19 mouse cellular contexts compared by ENCODE assay signal in the genomic region with DNA sequence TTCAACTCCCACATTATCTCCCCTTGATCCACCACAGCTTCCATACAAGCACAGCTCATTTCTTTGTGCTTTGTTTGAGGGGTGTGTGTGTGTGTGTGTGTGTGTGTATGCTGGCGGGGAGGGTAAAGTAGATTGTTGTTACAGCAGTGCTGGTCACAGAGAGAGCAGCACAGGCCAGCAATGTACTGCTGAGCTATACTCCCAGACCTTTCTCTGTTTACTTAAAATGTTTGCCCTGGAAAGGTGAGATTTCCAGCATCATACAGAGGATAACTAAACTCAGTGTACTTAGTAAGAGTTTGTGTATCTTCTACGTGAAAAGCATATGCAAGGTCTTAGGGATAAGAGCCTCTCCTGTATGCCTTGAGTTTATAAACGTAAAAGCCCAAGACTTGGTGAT.
A peak's percentile ranks its signal among the peaks of the same experiment; 100 is the strongest.
DNase-seq lines count a peak whose midpoint lies in the region; ATAC-seq lines count a peak whose summit lies in the region.
"Had no signal": no experiment of that assay in that cellular context is flagged by ENCODE, and none has a peak within 500 bp of the region (broad histone marks: within the 10 kb centered on the region; RNA-seq: fewer than 3 reads in every experiment).

No protein-coding gene starts in this region.

- H3K4me3 ChIP-seq in kidney, embryonic 16.5 days (ENCODE audit: low read length), result no peak overlapping the region
- no peak overlapping the region for H3K4me3 ChIP-seq in limb, embryonic 10.5 days
- H3K4me3 ChIP-seq in liver, embryonic 15.5 days (replicated peaks), result no peak overlapping the region
- no peak overlapping the region for H3K4me3 ChIP-seq in stomach, embryonic 15.5 days (replicated peaks)
- H3K4me3 ChIP-seq: embryonic facial prominence, embryonic 13.5 days; forebrain, embryonic 13.5 days; hindbrain, embryonic 13.5 days had no signal

- no peak for DNase-seq in kidney, adult 8-10 months
- no peak for DNase-seq in limb, embryonic 10.5 days (ENCODE audit: low spot score)
- DNase-seq in cerebellum, postnatal 4 days (ENCODE audit: low spot score in 2 of 2), result no peak
- DNase-seq in natural killer cell, adult 2 months (ENCODE audit: low spot score in 2 of 2), result no peak
- DNase-seq in layer of hippocampus, postnatal 10 days (ENCODE audit: low spot score in 2 of 2), result no peak
- DNase-seq: adrenal gland, adult 8-10 months; cerebellum, adult 11 months; cerebellum, adult 8-10 months; cerebellum, postnatal 25 days; forebrain, postnatal 0 days; gastrocnemius, postnatal 14 days; heart, postnatal 10 days; heart, postnatal 4 days had no signal

- no peak overlapping the region for H3K9ac ChIP-seq in kidney, embryonic 16.5 days (replicated peaks; ENCODE audit: low read length)
- no peak overlapping the region for H3K9ac ChIP-seq in liver, embryonic 15.5 days
- no peak overlapping the region for H3K9ac ChIP-seq in stomach, embryonic 15.5 days
- H3K9ac ChIP-seq: embryonic facial prominence, embryonic 13.5 days; forebrain, embryonic 13.5 days; forebrain, postnatal 0 days; hindbrain, embryonic 13.5 days had no signal

- no peaks in the 10 kb centered on the region for H3K27me3 ChIP-seq in kidney, embryonic 16.5 days (ENCODE audit: insufficient read depth, low read length)
- no peaks in the 10 kb centered on the region for H3K27me3 ChIP-seq in limb, embryonic 10.5 days (ENCODE audit: low read depth, poor library complexity, severe bottlenecking)
- H3K27me3 ChIP-seq in liver, embryonic 15.5 days, result no peaks in the 10 kb centered on the region
- no peaks in the 10 kb centered on the region for H3K27me3 ChIP-seq in stomach, embryonic 15.5 days (replicated peaks)
- H3K27me3 ChIP-seq: embryonic facial prominence, embryonic 13.5 days; forebrain, embryonic 13.5 days; hindbrain, embryonic 13.5 days had no signal

- H3K36me3 ChIP-seq in kidney, embryonic 16.5 days (ENCODE audit: insufficient read depth, low read length), result no peaks in the 10 kb centered on the region
- H3K36me3 ChIP-seq in limb, embryonic 10.5 days, result no peaks in the 10 kb centered on the region
- no peaks in the 10 kb centered on the region for H3K36me3 ChIP-seq in liver, embryonic 15.5 days (replicated peaks)
- no peaks in the 10 kb centered on the region for H3K36me3 ChIP-seq in stomach, embryonic 15.5 days
- H3K36me3 ChIP-seq: embryonic facial prominence, embryonic 13.5 days; hindbrain, embryonic 13.5 days had no signal

- ATAC-seq in kidney, embryonic 16.5 days (ENCODE audit: low FRiP score, low TSS enrichment), result 0 out of 2 replicates have a peak, but pooled peaks have one; percentile 37
- ATAC-seq in liver, embryonic 15.5 days (ENCODE audit: insufficient read depth), result peak; percentile 49; the same call in 1 of the 2 replicates
- ATAC-seq in stomach, embryonic 15.5 days (ENCODE audit: insufficient read depth, low FRiP score, low read depth), result peak; percentile 72
- ATAC-seq: forebrain, embryonic 13.5 days; forebrain, postnatal 0 days had no signal

- no peak overlapping the region for H3K4me2 ChIP-seq in kidney, embryonic 16.5 days (replicated peaks; ENCODE audit: low read depth, low read length)
- no peak overlapping the region for H3K4me2 ChIP-seq in liver, embryonic 15.5 days
- no peak overlapping the region for H3K4me2 ChIP-seq in stomach, embryonic 15.5 days
- H3K4me2 ChIP-seq: embryonic facial prominence, embryonic 13.5 days; forebrain, embryonic 13.5 days; hindbrain, embryonic 13.5 days had no signal

- no peak overlapping the region for H3K27ac ChIP-seq in kidney, embryonic 16.5 days (ENCODE audit: low read length)
- peak overlapping the region; percentile 5 for H3K27ac ChIP-seq in limb, embryonic 10.5 days
- H3K27ac ChIP-seq in liver, embryonic 15.5 days (replicated peaks), result no peak overlapping the region
- H3K27ac ChIP-seq in stomach, embryonic 15.5 days, result no peak overlapping the region
- H3K27ac ChIP-seq: embryonic facial prominence, embryonic 13.5 days; forebrain, embryonic 13.5 days; hindbrain, embryonic 13.5 days had no signal

- 66% methylated on average over 3 of the region's 3 CpGs for WGBS in kidney, embryonic 16.5 days
- 62% methylated on average over 3 of the region's 3 CpGs for WGBS in limb, embryonic 10.5 days
- 38% methylated on average over 3 of the region's 3 CpGs for WGBS in liver, embryonic 15.5 days (ENCODE audit: insufficient replicate concordance)
- 52% methylated on average over 3 of the region's 3 CpGs for WGBS in stomach, embryonic 15.5 days

- H3K4me1 ChIP-seq in kidney, embryonic 16.5 days (ENCODE audit: insufficient read depth, low read length), result peaks cover 29% of the 10 kb centered on the region
- H3K4me1 ChIP-seq in limb, embryonic 10.5 days, result peaks cover 33% of the 10 kb centered on the region
- peaks cover 23% of the 10 kb centered on the region for H3K4me1 ChIP-seq in liver, embryonic 15.5 days (replicated peaks)
- 0 out of 2 replicates have a peak, but pooled peaks cover 10% of the 10 kb centered on the region for H3K4me1 ChIP-seq in stomach, embryonic 15.5 days

- H3K9me3 ChIP-seq in kidney, embryonic 16.5 days (ENCODE audit: low read length), result no peaks in the 10 kb centered on the region
- H3K9me3 ChIP-seq in limb, embryonic 10.5 days (replicated peaks), result no peaks in the 10 kb centered on the region
- no peaks in the 10 kb centered on the region for H3K9me3 ChIP-seq in liver, embryonic 15.5 days (replicated peaks)
- H3K9me3 ChIP-seq in stomach, embryonic 15.5 days, result no peaks in the 10 kb centered on the region
- H3K9me3 ChIP-seq: embryonic facial prominence, embryonic 13.5 days; forebrain, embryonic 13.5 days; hindbrain, embryonic 13.5 days had no signal
